Mouse (Mus musculus): ENCODE measurements around the gene 2410015M20Rik.
"Not testable (repeated sequence)": the region's sequence is repeated elsewhere in the genome, so short reads cannot be mapped to it uniquely, and the experiment has no call there.

The 2410015M20Rik gene

GRCm38 (mm10) chr17:56613236-56613844 is 3.8 kb upstream of the 2410015M20Rik start, which contains the start of gene Rpl36:
Gene Rpl36, plus strand, starts transcription at chr17:56613416.
- DNase-seq, result peak; percentile 95

- not testable (repeated sequence) for DNase-seq
These were observed 3.0 kb upstream of the 2410015M20Rik start for GRCm38 (mm10) chr17:56612565-56612939.

GRCm38 (mm10) chr17:56611861-56612564 is 2.4 kb upstream of the 2410015M20Rik start:
- no peak for DNase-seq

- DNase-seq, result no peak
These were observed 1.8 kb upstream of the 2410015M20Rik start for GRCm38 (mm10) chr17:56611323-56611722.

GRCm38 (mm10) chr17:56608699-56609098 is 872 bp downstream of the 2410015M20Rik start:
- DNase-seq, result no peak

- no peak for DNase-seq
These were observed 2.0 kb downstream of the 2410015M20Rik start for GRCm38 (mm10) chr17:56607521-56608062.

- DNase-seq, result no peak
These were observed 4.1 kb downstream of the 2410015M20Rik start for GRCm38 (mm10) chr17:56605431-56605830.

- DNase-seq, result no peak
These were observed 5.1 kb downstream of the 2410015M20Rik start for GRCm38 (mm10) chr17:56604422-56604821.

GRCm38 (mm10) chr17:56604070-56604380 is 5.5 kb downstream of the 2410015M20Rik start:
- no peak for DNase-seq

GRCm38 (mm10) chr17:56603186-56604069 is 6.1 kb downstream of the 2410015M20Rik start:
- no peak for DNase-seq

- DNase-seq, result no peak
These were observed 15.9 kb downstream of the 2410015M20Rik start for GRCm38 (mm10) chr17:56593527-56594271.

GRCm38 (mm10) chr17:56592553-56592952 is 17.0 kb downstream of the 2410015M20Rik start:
- DNase-seq, result no peak

GRCm38 (mm10) chr17:56588921-56589320 is 20.6 kb downstream of the 2410015M20Rik start:
- no peak for DNase-seq

GRCm38 (mm10) chr17:56587773-56588172 is 21.8 kb downstream of the 2410015M20Rik start:
- DNase-seq, result no peak

GRCm38 (mm10) chr17:56585171-56585821 is 24.3 kb downstream of the 2410015M20Rik start:
- no peak for DNase-seq

- DNase-seq, result peak; percentile 100
These were observed 25.1 kb downstream of the 2410015M20Rik start, which contains the start of the genes Safb2 and Safb for GRCm38 (mm10) chr17:56584257-56585130. Gene Safb2, minus strand, starts transcription at chr17:56584585. Gene Safb, plus strand, starts transcription at chr17:56584825.

GRCm38 (mm10) chr17:56583611-56584256 is 25.8 kb downstream of the 2410015M20Rik start:
- DNase-seq, result peak; percentile 32

GRCm38 (mm10) chr17:56583071-56583470 is 26.5 kb downstream of the 2410015M20Rik start:
- no peak for DNase-seq

- DNase-seq, result no peak
These were observed 36.6 kb downstream of the 2410015M20Rik start for GRCm38 (mm10) chr17:56572939-56573338.

GRCm38 (mm10) chr17:56572154-56572553 is 37.4 kb downstream of the 2410015M20Rik start:
- no peak for DNase-seq

Data from right cerebral cortex, postnatal 25 days (tissue).